Mouse (Mus musculus) midbrain, embryonic 11.5 days (tissue): ENCODE measurements around the gene Adra2c. TPM values are rescaled to one million over a fixed set of nuclear protein-coding genes. Genes with fewer than 3 reads are reported as not detected.

Experiments used
- ATAC-seq: fragments of 200-750 bp; cut with Nextera tagmentation; 2 replicates; pipeline ENCODE4 v1.8.0; 2017; ENCODE audit warnings: moderate TSS enrichment, moderate library complexity; ENCODE audit not compliant: low FRiP score
- DNase-seq: peaks from one replicate; pipeline ENCODE4 v3.0.0; 2015; ENCODE audit warnings: low spot score; ENCODE audit errors: missing footprints
- H3K27ac ChIP-seq: fragments of 300-500 bp; sonication (generic); 2 replicates; pipeline ENCODE4 v1.5.1; 2014; ENCODE audit warnings: low read depth, low read length
- H3K27me3 ChIP-seq: fragments of 300-500 bp; sonication (generic); 2 replicates; pipeline ENCODE4 v1.6.1; 2014; ENCODE audit warnings: mild to moderate bottlenecking, low read length, moderate library complexity, mixed read lengths; ENCODE audit not compliant: control insufficient read depth, insufficient read depth
- H3K36me3 ChIP-seq: fragments of 300-500 bp; sonication (generic); 2 replicates; pipeline ENCODE4 v1.6.1; 2014; ENCODE audit warnings: mild to moderate bottlenecking, low read length, moderate library complexity, mixed read lengths; ENCODE audit not compliant: control insufficient read depth, insufficient read depth
- H3K4me1 ChIP-seq: fragments of 300-500 bp; sonication (generic); 2 replicates; pipeline ENCODE4 v1.6.1; 2014; ENCODE audit warnings: low read length; ENCODE audit not compliant: control insufficient read depth, insufficient read depth
- H3K4me2 ChIP-seq: fragments of 300-500 bp; sonication (generic); 2 replicates; pipeline ENCODE4 v1.6.1; 2014; ENCODE audit warnings: mild to moderate bottlenecking, moderate library complexity
- H3K4me3 ChIP-seq: fragments of 300-500 bp; sonication (generic); 2 replicates; pipeline ENCODE4 v1.5.1; 2014; ENCODE audit warnings: low read depth, low read length
- H3K9ac ChIP-seq: fragments of 300-500 bp; sonication (generic); 2 replicates; pipeline ENCODE4 v1.6.1; 2014; ENCODE audit warnings: low read length
- H3K9me3 ChIP-seq: fragments of 300-500 bp; sonication (generic); 2 replicates; pipeline ENCODE4 v1.6.1; 2016; ENCODE audit warnings: low read length; ENCODE audit not compliant: control insufficient read depth
- WGBS: fragments of 180-500 bp; shearing (Covaris S2); extraction: QIAGEN DNeasy Blood & Tissue Kit; methylation state at CpG from one replicate; pipeline ENCODE4 v1.1.7; 2014; 5-methylcytosine and 5-hydroxymethylcytosine counted together
- polyA plus RNA-seq: library from polyadenylated mRNA; unstranded; fragments of >200 nt; fragmentation: Nextera tagmentation; extraction: Ambion mirVana; gene quantifications from 2 replicates; pipeline ENCODE4 v1.2.1, GENCODE M21; 2014

Gene Adra2c
- polyA plus RNA-seq, 1 experiment from 2014 or later = 0.05 TPM

- Histone ChIP-seq H3K36me3 (no peaks in the 10 kb centered on the region), H3K9me3 (no peaks in the 10 kb centered on the region), H3K9ac (no peak overlapping the region), H3K4me1 (peaks cover 13% of the 10 kb centered on the region), H3K27me3 (peaks cover 3% of the 10 kb centered on the region; the same call in 1 of the 2 replicates), H3K4me3 (no peak overlapping the region), H3K27ac (no peak overlapping the region), H3K4me2 (no peak overlapping the region)
- DNase-seq (no peak), ATAC-seq (no peak)
- 82% methylated on average over 3 of the region's 3 CpGs for WGBS
These were observed 37.1 kb downstream of the Adra2c start for GRCm38 (mm10) chr5:35315204-35315603.

DNA sequence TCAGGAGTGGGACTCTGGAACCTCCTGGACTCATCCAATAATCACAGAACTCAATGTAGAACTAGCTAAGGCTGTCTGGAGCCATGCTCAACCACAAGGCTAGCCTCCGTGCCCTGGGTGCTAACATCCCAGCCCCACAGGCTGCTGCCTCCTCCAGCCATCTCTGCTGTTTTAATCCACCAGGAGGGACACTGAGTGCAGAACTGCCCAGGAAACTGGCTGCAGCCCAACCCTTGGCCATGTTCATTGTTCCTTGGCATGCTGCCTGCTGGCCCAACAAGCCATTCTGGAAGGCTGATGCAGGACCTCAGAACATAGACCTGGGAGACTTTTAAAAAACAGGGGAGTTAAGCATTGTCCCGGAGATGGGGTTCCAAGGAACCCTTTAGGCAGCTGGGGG is 42.5 kb downstream of the Adra2c start:
- DNase-seq = no peak
- 84% methylated on average over 2 of the region's 2 CpGs for WGBS
- no peaks in the 10 kb centered on the region for H3K36me3 ChIP-seq
- H3K27ac ChIP-seq = no peak overlapping the region
- H3K4me3 ChIP-seq = no peak overlapping the region
- H3K9ac ChIP-seq = no peak overlapping the region
- ATAC-seq = no peak
- H3K4me2 ChIP-seq = no peak overlapping the region
- no peaks in the 10 kb centered on the region for H3K9me3 ChIP-seq
- no peaks in the 10 kb centered on the region for H3K27me3 ChIP-seq
- H3K4me1 ChIP-seq = no peaks in the 10 kb centered on the region

- H3K4me3 ChIP-seq = no peak overlapping the region
- no peaks in the 10 kb centered on the region for H3K27me3 ChIP-seq
- H3K4me2 ChIP-seq = no peak overlapping the region
- no peaks in the 10 kb centered on the region for H3K4me1 ChIP-seq
- no peak overlapping the region for H3K27ac ChIP-seq
- 60% methylated on average over 4 of the region's 4 CpGs for WGBS
- H3K9me3 ChIP-seq = no peaks in the 10 kb centered on the region
- ATAC-seq (no peak), DNase-seq (no peak)
- H3K36me3 ChIP-seq = no peaks in the 10 kb centered on the region
- no peak overlapping the region for H3K9ac ChIP-seq
These were observed 52.7 kb downstream of the Adra2c start for GRCm38 (mm10) chr5:35330822-35331221.

Other genes starting within 250 kb of the Adra2c start
- gene Hgfac, start 236.8 kb upstream of the Adra2c start, polyA plus RNA-seq = 0.26 and 0.69 TPM in 2 replicates
- gene Dok7, start 221.6 kb upstream of the Adra2c start, polyA plus RNA-seq = 0.10 TPM in 1 of 2 replicates, not detected in the other
- gene Lrpap1, start 172.6 kb upstream of the Adra2c start, polyA plus RNA-seq = 95.5 and 105 TPM in 2 replicates
- gene Hmx1, start 110.8 kb downstream of the Adra2c start, polyA plus RNA-seq = 0.10 TPM in 1 of 2 replicates, not detected in the other
- gene Cpz, start 247.4 kb downstream of the Adra2c start, polyA plus RNA-seq = 5.9 and 6.2 TPM in 2 replicates